Mouse (Mus musculus): ENCODE data around the gene Bpifb6. TPM values are rescaled to one million over a fixed set of nuclear protein-coding genes. Genes with fewer than 3 reads are reported as not detected.

Gene Bpifb6
- not detected in 2 replicates for polyA plus RNA-seq (2014; fragmentation: Nextera tagmentation; extraction: Ambion mirVana)

GRCm38 (mm10) chr2:153900088-153900487 is at the start of gene Bpifb6:
Bpifb6 (plus strand) TSS chr2:153900388.
- H3K4me1 ChIP-seq (replicated peaks; ENCODE audit: control insufficient read depth, insufficient read depth, low read length): no peaks in the 10 kb centered on the region
- H3K27me3 ChIP-seq (ENCODE audit: control insufficient read depth, insufficient read depth, low read length): no peaks in the 10 kb centered on the region
- no peaks in the 10 kb centered on the region for H3K36me3 ChIP-seq (ENCODE audit: control insufficient read depth, insufficient read depth, low read length)
- WGBS: 66% methylated on average over 4 of the region's 4 CpGs
- H3K4me2 ChIP-seq (ENCODE audit: low read depth, low read length, severe bottlenecking): no peak within 1 kb of the TSS
- no peak within 1 kb of the TSS for H3K9ac ChIP-seq (ENCODE audit: low read length)
- no peaks in the 10 kb centered on the region for H3K9me3 ChIP-seq (ENCODE audit: control insufficient read depth, low read length)
- H3K27ac ChIP-seq (ENCODE audit: low read depth, low read length): no peak within 1 kb of the TSS
- no peak within 1 kb of the TSS for H3K4me3 ChIP-seq (ENCODE audit: low read depth, low read length)
- DNase-seq (ENCODE audit: low spot score) (no peak), ATAC-seq (replicated peaks; ENCODE audit: low FRiP score) (no peak)

- H3K4me3 ChIP-seq (ENCODE audit: low read depth, low read length): no peak overlapping the region
- H3K27ac ChIP-seq (ENCODE audit: low read depth, low read length): no peak overlapping the region
- H3K9ac ChIP-seq (ENCODE audit: low read length): no peak overlapping the region
- H3K9me3 ChIP-seq (ENCODE audit: control insufficient read depth, low read length): no peaks in the 10 kb centered on the region
- H3K4me2 ChIP-seq (ENCODE audit: low read depth, low read length, severe bottlenecking): no peak overlapping the region
- no peaks in the 10 kb centered on the region for H3K27me3 ChIP-seq (ENCODE audit: control insufficient read depth, insufficient read depth, low read length)
- no peaks in the 10 kb centered on the region for H3K4me1 ChIP-seq (replicated peaks; ENCODE audit: control insufficient read depth, insufficient read depth, low read length)
- no peak for ATAC-seq (replicated peaks; ENCODE audit: low FRiP score)
- WGBS: 60% methylated on average over 4 of the region's 4 CpGs
- no peaks in the 10 kb centered on the region for H3K36me3 ChIP-seq (ENCODE audit: control insufficient read depth, insufficient read depth, low read length)
- peak; percentile 72 for DNase-seq (ENCODE audit: low spot score)
These were observed 49.2 kb upstream of the Bpifb6 start for GRCm38 (mm10) chr2:153851030-153851360.

GRCm38 (mm10) chr2:153853544-153853943 is 46.6 kb upstream of the Bpifb6 start:
- H3K4me3 ChIP-seq (ENCODE audit: low read depth, low read length): no peak overlapping the region
- no peak overlapping the region for H3K27ac ChIP-seq (ENCODE audit: low read depth, low read length)
- H3K9ac ChIP-seq (ENCODE audit: low read length): no peak overlapping the region
- no peaks in the 10 kb centered on the region for H3K36me3 ChIP-seq (ENCODE audit: control insufficient read depth, insufficient read depth, low read length)
- H3K27me3 ChIP-seq (ENCODE audit: control insufficient read depth, insufficient read depth, low read length): no peaks in the 10 kb centered on the region
- no peaks in the 10 kb centered on the region for H3K4me1 ChIP-seq (replicated peaks; ENCODE audit: control insufficient read depth, insufficient read depth, low read length)
- WGBS: 1% methylated on average over 5 of the region's 5 CpGs
- ATAC-seq (replicated peaks; ENCODE audit: low FRiP score): no peak
- DNase-seq (ENCODE audit: low spot score): peak; percentile 45
- no peaks in the 10 kb centered on the region for H3K9me3 ChIP-seq (ENCODE audit: control insufficient read depth, low read length)
- H3K4me2 ChIP-seq (ENCODE audit: low read depth, low read length, severe bottlenecking): no peak overlapping the region

GRCm38 (mm10) chr2:153859581-153859980 is 40.6 kb upstream of the Bpifb6 start:
- Histone ChIP-seq H3K9ac (ENCODE audit: low read length) (no peak overlapping the region), H3K27me3 (ENCODE audit: control insufficient read depth, insufficient read depth, low read length) (no peaks in the 10 kb centered on the region), H3K4me1 (replicated peaks; ENCODE audit: control insufficient read depth, insufficient read depth, low read length) (no peaks in the 10 kb centered on the region), H3K4me2 (ENCODE audit: low read depth, low read length, severe bottlenecking) (no peak overlapping the region), H3K27ac (ENCODE audit: low read depth, low read length) (no peak overlapping the region), H3K36me3 (ENCODE audit: control insufficient read depth, insufficient read depth, low read length) (no peaks in the 10 kb centered on the region), H3K4me3 (ENCODE audit: low read depth, low read length) (no peak overlapping the region), H3K9me3 (ENCODE audit: control insufficient read depth, low read length) (no peaks in the 10 kb centered on the region)
- no peak for ATAC-seq (replicated peaks; ENCODE audit: low FRiP score)
- WGBS: 64% methylated on average over 2 of the region's 2 CpGs
- DNase-seq (ENCODE audit: low spot score): no peak

- Histone ChIP-seq H3K9me3 (ENCODE audit: control insufficient read depth, low read length) (no peaks in the 10 kb centered on the region), H3K4me1 (replicated peaks; ENCODE audit: control insufficient read depth, insufficient read depth, low read length) (no peaks in the 10 kb centered on the region), H3K4me3 (ENCODE audit: low read depth, low read length) (no peak overlapping the region), H3K36me3 (ENCODE audit: control insufficient read depth, insufficient read depth, low read length) (no peaks in the 10 kb centered on the region), H3K9ac (ENCODE audit: low read length) (no peak overlapping the region), H3K27ac (ENCODE audit: low read depth, low read length) (no peak overlapping the region), H3K4me2 (ENCODE audit: low read depth, low read length, severe bottlenecking) (no peak overlapping the region), H3K27me3 (ENCODE audit: control insufficient read depth, insufficient read depth, low read length) (no peaks in the 10 kb centered on the region)
- no peak for DNase-seq (ENCODE audit: low spot score)
- ATAC-seq (replicated peaks; ENCODE audit: low FRiP score): no peak
- WGBS: 88% methylated on average over 11 of the region's 11 CpGs
These were observed 39.9 kb upstream of the Bpifb6 start for GRCm38 (mm10) chr2:153860315-153860714.

- Histone ChIP-seq H3K4me2 (ENCODE audit: low read depth, low read length, severe bottlenecking) (no peak overlapping the region), H3K27me3 (ENCODE audit: control insufficient read depth, insufficient read depth, low read length) (no peaks in the 10 kb centered on the region), H3K4me3 (ENCODE audit: low read depth, low read length) (no peak overlapping the region), H3K9me3 (ENCODE audit: control insufficient read depth, low read length) (no peaks in the 10 kb centered on the region), H3K9ac (ENCODE audit: low read length) (no peak overlapping the region), H3K36me3 (ENCODE audit: control insufficient read depth, insufficient read depth, low read length) (no peaks in the 10 kb centered on the region), H3K4me1 (replicated peaks; ENCODE audit: control insufficient read depth, insufficient read depth, low read length) (no peaks in the 10 kb centered on the region), H3K27ac (ENCODE audit: low read depth, low read length) (no peak overlapping the region)
- 80% methylated on average over 3 of the region's 3 CpGs for WGBS
- DNase-seq (ENCODE audit: low spot score) (no peak), ATAC-seq (replicated peaks; ENCODE audit: low FRiP score) (no peak)
These were observed 39.5 kb upstream of the Bpifb6 start for GRCm38 (mm10) chr2:153860715-153861114.

GRCm38 (mm10) chr2:153861960-153862359 is 38.2 kb upstream of the Bpifb6 start:
- DNase-seq (ENCODE audit: low spot score) (no peak), ATAC-seq (replicated peaks; ENCODE audit: low FRiP score) (no peak)
- H3K4me1 ChIP-seq (replicated peaks; ENCODE audit: control insufficient read depth, insufficient read depth, low read length): no peaks in the 10 kb centered on the region
- WGBS: 87% methylated on average over 3 of the region's 3 CpGs
- no peaks in the 10 kb centered on the region for H3K27me3 ChIP-seq (ENCODE audit: control insufficient read depth, insufficient read depth, low read length)
- no peak overlapping the region for H3K27ac ChIP-seq (ENCODE audit: low read depth, low read length)
- no peak overlapping the region for H3K4me2 ChIP-seq (ENCODE audit: low read depth, low read length, severe bottlenecking)
- no peak overlapping the region for H3K4me3 ChIP-seq (ENCODE audit: low read depth, low read length)
- no peaks in the 10 kb centered on the region for H3K36me3 ChIP-seq (ENCODE audit: control insufficient read depth, insufficient read depth, low read length)
- no peaks in the 10 kb centered on the region for H3K9me3 ChIP-seq (ENCODE audit: control insufficient read depth, low read length)
- no peak overlapping the region for H3K9ac ChIP-seq (ENCODE audit: low read length)

- Histone ChIP-seq H3K9me3 (ENCODE audit: control insufficient read depth, low read length) (no peaks in the 10 kb centered on the region), H3K27me3 (ENCODE audit: control insufficient read depth, insufficient read depth, low read length) (no peaks in the 10 kb centered on the region), H3K9ac (ENCODE audit: low read length) (no peak within 1 kb of the TSS), H3K4me1 (replicated peaks; ENCODE audit: control insufficient read depth, insufficient read depth, low read length) (no peaks in the 10 kb centered on the region), H3K4me3 (ENCODE audit: low read depth, low read length) (no peak within 1 kb of the TSS), H3K36me3 (ENCODE audit: control insufficient read depth, insufficient read depth, low read length) (no peaks in the 10 kb centered on the region), H3K4me2 (ENCODE audit: low read depth, low read length, severe bottlenecking) (no peak within 1 kb of the TSS), H3K27ac (ENCODE audit: low read depth, low read length) (no peak within 1 kb of the TSS)
- no peak for DNase-seq (ENCODE audit: low spot score)
- 89% methylated on average over 4 of the region's 4 CpGs for WGBS
- no peak for ATAC-seq (replicated peaks; ENCODE audit: low FRiP score)
These were observed 29.2 kb upstream of the Bpifb6 start, which contains the start of gene Sun5 for GRCm38 (mm10) chr2:153870984-153871383. Sun5 (minus strand) TSS chr2:153871084.

- 86% methylated on average over 9 of the region's 9 CpGs for WGBS
- H3K4me3 ChIP-seq (ENCODE audit: low read depth, low read length): no peak within 1 kb of the TSS
- H3K9ac ChIP-seq (ENCODE audit: low read length): no peak within 1 kb of the TSS
- H3K9me3 ChIP-seq (ENCODE audit: control insufficient read depth, low read length): no peaks in the 10 kb centered on the region
- H3K27ac ChIP-seq (ENCODE audit: low read depth, low read length): no peak within 1 kb of the TSS
- ATAC-seq (replicated peaks; ENCODE audit: low FRiP score) (no peak), DNase-seq (ENCODE audit: low spot score) (no peak)
- H3K27me3 ChIP-seq (ENCODE audit: control insufficient read depth, insufficient read depth, low read length): no peaks in the 10 kb centered on the region
- H3K4me2 ChIP-seq (ENCODE audit: low read depth, low read length, severe bottlenecking): no peak within 1 kb of the TSS
- H3K36me3 ChIP-seq (ENCODE audit: control insufficient read depth, insufficient read depth, low read length): no peaks in the 10 kb centered on the region
- H3K4me1 ChIP-seq (replicated peaks; ENCODE audit: control insufficient read depth, insufficient read depth, low read length): no peaks in the 10 kb centered on the region
These were observed 25.4 kb upstream of the Bpifb6 start, which contains the start of gene Bpifb2 for GRCm38 (mm10) chr2:153874745-153875144. Bpifb2 (plus strand) TSS chr2:153875045.

Data from forebrain, embryonic 11.5 days (tissue).